Mouse (Mus musculus): ENCODE results near the gene Pcolce. TPM values are rescaled to one million over a fixed set of nuclear protein-coding genes. Genes with fewer than 3 reads are reported as not detected.

The Pcolce gene
- total RNA-seq (2023), result 1.2 TPM

GRCm38 (mm10) chr5:137613550-137613949, at the start of gene Pcolce:
Gene Pcolce (minus strand): TSS chr5:137613784.

GRCm38 (mm10) chr5:137645652-137646091, 32.1 kb upstream of the Pcolce start, which contains the start of gene Irs3:
Gene Irs3 (minus strand): TSS chr5:137645714.

GRCm38 (mm10) chr5:137641054-137641453, 27.5 kb upstream of the Pcolce start, which contains the start of gene Sap25:
Gene Sap25 (plus strand): TSS chr5:137641334.

GRCm38 (mm10) chr5:137628498-137629305, 15.1 kb upstream of the Pcolce start, which contains the start of the genes Fbxo24, Lrch4 and Gm20605:
Gene Fbxo24 (minus strand): TSS chr5:137629002.
Gene Lrch4 (plus strand): TSS chr5:137629121.
Gene Gm20605 (plus strand): TSS chr5:137629175.

GRCm38 (mm10) chr5:137600619-137601364, 12.8 kb downstream of the Pcolce start, which contains the start of gene Mospd3:
Gene Mospd3 (minus strand): TSS chr5:137601058.

GRCm38 (mm10) chr5:137569665-137570064, 43.9 kb downstream of the Pcolce start, which contains the start of gene Tfr2:
Gene Tfr2 (plus strand): TSS chr5:137569840.

Other genes with a start within 250 kb of the Pcolce start
- 0.03 TPM for gene Zan, start 136.7 kb downstream of the Pcolce start, total RNA-seq (2023)
- gene Pop7, start 111.3 kb downstream of the Pcolce start, total RNA-seq (2023), result 30.3 TPM
- gene Gigyf1, start 95.2 kb downstream of the Pcolce start, total RNA-seq (2023), result 92.9 TPM
- not detected for gene Epo, start 80.5 kb downstream of the Pcolce start, total RNA-seq (2023)
- 300 TPM for gene Gnb2, start 80.3 kb downstream of the Pcolce start, total RNA-seq (2023)
- not detected for gene Actl6b, start 60.3 kb downstream of the Pcolce start, total RNA-seq (2023)
- not detected for gene Tfr2, start 43.9 kb downstream of the Pcolce start, total RNA-seq (2023)
- 24.1 TPM for gene Mospd3, start 12.7 kb downstream of the Pcolce start, total RNA-seq (2023)
- gene Fbxo24, start 15.2 kb upstream of the Pcolce start, total RNA-seq (2023), result 0.34 TPM
- 171 TPM for gene Lrch4, start 15.3 kb upstream of the Pcolce start, total RNA-seq (2023)
- 44.2 TPM for gene Gm20605, start 15.4 kb upstream of the Pcolce start, total RNA-seq (2023)
- gene Sap25, start 27.6 kb upstream of the Pcolce start, total RNA-seq (2023), result 81.9 TPM
- not detected for gene Irs3, start 31.9 kb upstream of the Pcolce start, total RNA-seq (2023)
- 22.2 TPM for gene Agfg2, start 70.9 kb upstream of the Pcolce start, total RNA-seq (2023)
- gene Nyap1, start 127.8 kb upstream of the Pcolce start, total RNA-seq (2023), result 1.3 TPM
- 190 TPM for gene Tsc22d4, start 131.9 kb upstream of the Pcolce start, total RNA-seq (2023)
- gene Ppp1r35, start 165.1 kb upstream of the Pcolce start, total RNA-seq (2023), result 22.6 TPM
- gene Mepce, start 173.9 kb upstream of the Pcolce start, total RNA-seq (2023), result 196 TPM
- gene Zcwpw1, start 174.0 kb upstream of the Pcolce start, total RNA-seq (2023), result 26.4 TPM
- 1.9 TPM for gene Pilra, start 222.5 kb upstream of the Pcolce start, total RNA-seq (2023)
- gene Pilrb1, start 244.3 kb upstream of the Pcolce start, total RNA-seq (2023), result 2.2 TPM

Data from CD8-positive naive resting alpha-beta T cell, adult 57 days (primary cell).